Mouse (Mus musculus): Measurements from ENCODE around the gene Ank2.

DNA sequence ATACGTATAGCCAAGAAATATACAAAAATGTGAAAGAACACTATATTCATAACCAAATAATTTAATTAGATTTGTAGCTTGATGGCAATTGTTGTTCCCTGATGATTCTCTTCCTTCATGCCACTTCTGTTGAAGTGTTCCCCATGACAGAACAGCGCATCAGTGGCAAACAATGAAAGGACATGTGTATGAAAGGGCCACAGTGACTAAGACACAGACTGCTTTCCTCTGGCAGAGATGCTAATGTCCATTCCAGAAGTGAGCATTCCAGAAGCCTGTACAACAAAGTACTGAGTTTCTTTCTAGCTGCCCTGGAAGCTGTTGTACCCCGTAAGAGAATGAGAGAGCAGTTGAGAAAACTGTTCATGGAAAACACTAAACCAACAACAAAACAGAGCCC, 345.7 kb downstream of the Ank2 start:
- TF ChIP-seq CTCF (IDR thresholded peaks at IDR 0.05; ENCODE audit: low read depth) (no peak), EP300 (IDR thresholded peaks at IDR 0.05; ENCODE audit: low read depth) (no peak)

Data from liver, postnatal 0 days (tissue).